Mouse (Mus musculus): Measurements from ENCODE around the gene Tinf2.

- TF ChIP-seq POLR2A (IDR thresholded peaks at IDR 0.05; ENCODE audit: insufficient read depth, low read length) = no peak
- no peak for TF ChIP-seq EP300 (IDR thresholded peaks at IDR 0.05; ENCODE audit: insufficient read depth, low read depth, low read length)
Measured at GRCm38 (mm10) chr14:55716884-55717283, 35.3 kb upstream of the Tinf2 start.
